Mouse (Mus musculus) layer of hippocampus, adult 9-10 months (tissue): ENCODE data around the gene Magix.
"Not testable (repeated sequence)": the region's sequence is repeated elsewhere in the genome, so short reads cannot be mapped to it uniquely, and the experiment has no call there.

Experiments
- DNase-seq: peaks from one replicate; pipeline ENCODE4 v3.0.0; 2022; ENCODE audit warnings: low spot score

Gene Magix

DNA sequence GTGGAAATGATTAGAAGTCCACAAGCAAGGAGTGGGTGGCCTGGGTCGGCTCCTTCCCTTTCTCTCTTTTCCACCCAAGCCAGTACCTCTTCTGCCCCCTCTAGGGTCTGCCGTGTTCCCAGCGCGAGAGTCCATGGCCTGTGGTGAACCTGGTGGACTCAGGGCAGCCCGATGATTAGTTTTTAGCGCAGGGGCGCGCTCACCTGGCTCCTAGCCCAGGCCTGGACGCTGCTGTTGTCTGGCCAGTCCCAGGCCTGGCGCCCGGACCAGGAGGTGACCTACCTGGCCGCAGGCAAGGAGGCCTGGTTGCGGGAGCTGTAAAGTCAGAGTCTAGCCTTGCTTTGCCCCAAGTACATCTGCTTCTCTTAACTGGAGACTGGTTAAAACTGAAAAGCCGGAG is at the start of gene Magix:
Magix (minus strand) TSS at position 388 of the 400 bp plus-strand sequence.
- no peak for DNase-seq

GRCm38 (mm10) chrX:7728922-7729265 is 47.8 kb upstream of the Magix start:
- no peak for DNase-seq

DNA sequence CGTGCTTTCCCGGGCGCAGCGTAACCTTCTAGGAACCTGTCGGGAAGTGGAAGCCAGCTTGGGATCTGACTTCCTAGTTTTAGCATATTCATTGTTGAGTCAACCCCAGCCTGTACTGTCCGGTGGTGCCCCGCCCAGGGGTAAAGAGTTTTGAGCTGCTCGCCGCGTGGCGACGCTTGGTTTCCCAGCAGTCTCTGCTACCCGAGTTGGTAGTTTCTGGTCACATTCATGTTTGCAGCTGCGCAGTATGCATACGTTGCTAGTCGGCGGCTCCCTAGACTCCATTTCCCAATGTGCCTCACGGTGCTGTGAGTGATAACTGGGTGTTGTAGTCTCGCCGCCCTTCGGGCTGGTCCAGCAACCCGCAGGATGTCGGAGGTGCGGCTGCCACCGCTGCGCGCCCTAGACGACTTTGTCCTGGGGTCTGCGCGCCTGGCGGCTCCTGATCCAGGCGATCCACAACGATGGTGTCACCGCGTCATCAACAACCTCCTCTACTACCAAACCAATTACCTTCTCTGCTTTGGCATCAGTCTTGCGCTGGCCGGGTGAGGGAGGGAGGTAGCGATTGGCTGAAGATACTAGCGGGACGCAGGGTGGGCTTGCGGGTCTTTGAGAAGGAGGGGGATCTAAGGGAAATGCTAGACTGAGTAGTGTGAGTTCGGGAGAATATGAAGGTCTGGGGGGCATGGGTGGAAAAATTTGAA is 47.3 kb upstream of the Magix start, which contains the start of gene Praf2:
Praf2 (plus strand) TSS at position 225 of the 707 bp plus-strand sequence.
- DNase-seq, result peak; percentile 76

GRCm38 (mm10) chrX:7727176-7727575 is 46.1 kb upstream of the Magix start:
- no peak for DNase-seq

- DNase-seq, result no peak
These were observed 44.8 kb upstream of the Magix start for GRCm38 (mm10) chrX:7725841-7726240.

- DNase-seq, result no peak
These were observed 43.1 kb upstream of the Magix start for GRCm38 (mm10) chrX:7724135-7724534.

DNA sequence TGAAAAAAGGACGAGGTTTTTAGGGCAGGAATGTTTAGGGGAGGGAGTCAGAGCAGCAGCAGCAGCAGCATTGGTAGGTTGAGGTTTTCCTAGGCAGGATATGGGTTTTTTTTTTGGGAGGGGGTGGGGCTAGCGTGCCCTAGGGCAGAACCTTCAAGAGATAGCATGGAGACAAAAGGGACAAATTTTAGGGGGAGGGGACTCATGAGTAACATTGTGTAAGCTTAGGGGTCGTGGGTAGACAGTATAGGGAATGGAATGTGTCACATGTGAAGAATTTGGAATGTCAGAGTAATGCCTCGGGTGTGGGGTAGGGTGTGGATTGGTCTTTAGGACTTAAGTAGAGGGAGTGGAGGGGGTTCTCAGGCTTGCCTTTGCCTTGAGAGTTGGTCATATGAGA is 41.6 kb upstream of the Magix start:
- DNase-seq, result no peak

DNA sequence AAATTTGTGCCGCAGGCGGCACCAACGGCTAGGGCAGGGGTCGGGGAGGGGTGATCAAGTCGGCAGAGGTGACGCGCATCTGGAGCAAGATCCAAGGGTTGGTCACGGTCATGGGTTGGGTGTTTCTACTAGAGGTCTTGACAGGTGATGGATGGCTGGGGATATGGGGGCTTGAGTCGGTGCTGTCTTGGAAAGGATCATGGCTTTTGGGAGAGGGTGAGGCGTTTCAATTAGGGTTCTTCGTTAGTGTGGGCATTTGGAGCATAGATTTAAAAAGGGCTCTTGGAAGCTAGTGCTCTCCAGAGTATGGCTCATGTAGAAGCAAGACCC is 41.2 kb upstream of the Magix start:
- DNase-seq, result no peak

DNA sequence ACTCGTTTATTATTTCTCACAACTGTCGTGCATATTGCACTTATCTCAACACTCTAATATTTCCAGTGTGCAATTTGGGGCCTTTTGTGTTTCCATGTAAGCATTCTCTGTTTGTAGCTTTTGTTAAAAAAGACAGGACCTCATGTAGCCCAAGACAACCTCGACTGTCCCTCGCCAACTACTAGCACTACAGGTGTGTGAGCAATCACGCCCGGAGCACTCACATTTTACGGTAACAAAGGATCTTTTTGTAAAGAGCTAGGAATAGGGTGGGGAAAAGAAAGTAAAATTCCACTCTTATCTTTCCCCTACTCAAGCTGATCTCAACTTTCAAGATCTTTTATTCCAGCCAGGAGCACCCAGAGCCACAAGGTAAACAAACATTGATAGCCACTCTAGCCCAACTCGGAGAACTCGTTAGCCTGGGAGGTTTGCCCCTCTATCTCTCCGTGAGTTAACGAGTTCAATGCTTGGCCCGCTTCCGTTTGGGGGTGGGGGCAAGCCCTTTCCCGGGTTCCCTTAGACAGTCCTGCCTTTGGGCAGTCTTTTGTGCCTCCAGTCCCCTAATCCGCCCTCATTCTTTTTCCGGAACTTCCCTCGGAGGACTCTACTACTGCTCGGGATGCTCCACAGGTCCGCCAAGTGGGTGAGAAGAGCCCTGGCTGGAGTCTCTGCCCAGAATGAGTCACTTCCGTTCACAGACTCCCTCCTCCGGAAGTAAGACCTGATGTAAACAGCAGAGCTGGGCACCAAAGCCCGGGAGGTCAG is 40.6 kb upstream of the Magix start, which contains the start of gene Gm45208:
Gm45208 (plus strand) TSS at position 732 of the 768 bp plus-strand sequence.
- DNase-seq, result peak; percentile 50

DNA sequence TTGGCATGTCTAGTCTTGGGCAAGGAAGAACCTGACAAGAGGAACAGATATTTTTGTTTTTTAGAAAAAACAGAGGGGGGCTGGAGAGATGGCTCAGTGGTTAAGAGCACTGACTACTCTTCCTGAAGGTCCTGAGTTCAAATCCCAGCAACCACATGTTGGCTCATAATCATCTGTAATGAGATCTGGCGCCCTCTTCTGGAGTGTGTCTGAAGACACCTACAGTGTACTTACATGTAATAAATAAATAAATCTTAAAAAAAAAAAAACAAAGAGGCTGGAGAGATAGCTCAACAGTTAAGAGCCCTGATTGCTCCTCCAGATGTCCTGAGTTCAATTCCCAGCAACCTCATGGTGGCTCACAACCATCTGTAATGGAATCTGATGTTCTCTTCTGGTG is 35.0 kb upstream of the Magix start:
- not testable (repeated sequence) for DNase-seq

DNA sequence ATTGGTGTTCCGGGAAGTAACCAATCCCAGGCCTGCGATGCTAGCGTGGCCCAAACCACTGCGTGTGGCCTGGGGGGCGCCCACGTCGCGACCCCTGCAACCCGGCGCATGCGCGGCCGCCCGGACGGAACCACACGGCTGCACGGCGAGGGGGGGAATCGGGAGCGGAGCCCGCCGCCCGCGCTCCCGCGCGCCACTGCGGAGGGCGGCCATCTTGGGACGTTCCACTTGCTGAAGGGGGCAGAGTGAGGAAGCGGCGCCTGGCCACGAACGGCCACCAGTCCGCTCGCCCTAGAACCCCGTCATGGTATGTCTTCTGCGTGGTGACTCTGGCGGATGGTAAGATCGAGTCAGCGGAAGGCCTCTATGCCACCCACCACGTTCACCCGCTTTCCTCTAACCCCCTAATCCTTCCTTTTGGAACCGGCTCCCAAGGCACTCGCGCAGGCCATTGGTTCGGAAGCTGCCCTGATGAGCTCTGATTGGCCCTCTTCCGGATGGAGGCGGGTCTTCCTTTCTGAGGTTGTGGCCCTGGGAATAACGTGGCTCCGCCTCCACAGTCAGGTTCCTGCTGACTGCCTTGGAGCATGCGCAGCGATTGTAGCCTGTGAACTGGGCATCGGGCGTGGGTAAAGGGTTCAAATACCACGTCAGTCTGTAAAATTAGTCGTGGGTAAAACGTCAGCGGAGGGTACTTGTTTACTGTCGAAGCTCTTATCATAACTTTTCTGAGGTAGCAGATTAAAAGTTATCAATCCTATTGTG is 33.3 kb upstream of the Magix start, which contains the start of gene Wdr45:
Wdr45 (plus strand) TSS at position 199 of the 765 bp plus-strand sequence.
- peak; percentile 91 for DNase-seq

- not testable (repeated sequence) for DNase-seq
These were observed 32.7 kb upstream of the Magix start for GRCm38 (mm10) chrX:7713764-7714134.

DNA sequence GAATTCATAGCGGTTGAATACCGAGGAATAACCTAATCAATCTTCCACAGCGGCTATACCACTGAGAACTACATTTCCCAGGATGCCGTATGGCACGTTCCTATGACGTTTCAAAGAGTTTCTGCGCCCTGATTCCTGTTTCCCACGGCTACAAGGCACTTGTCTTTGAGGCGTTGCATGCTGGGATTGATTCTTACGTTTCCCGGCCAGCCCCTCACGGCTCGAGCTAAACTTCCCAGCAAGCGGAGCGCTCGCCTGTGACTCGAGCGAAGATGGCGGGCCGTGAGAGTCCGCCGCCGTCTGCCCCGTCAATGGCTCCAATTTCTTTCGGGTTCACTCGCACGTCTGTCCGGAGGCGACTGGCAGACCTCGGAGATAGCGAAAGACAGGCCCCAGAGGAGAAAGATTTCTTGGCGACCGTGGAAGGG is 15.9 kb upstream of the Magix start, which contains the start of gene Gpkow:
Gpkow (plus strand) TSS at position 178 of the 428 bp plus-strand sequence.
- DNase-seq, result peak; percentile 73

GRCm38 (mm10) chrX:7696520-7696919 is 15.5 kb upstream of the Magix start:
- DNase-seq, result no peak

- no peak for DNase-seq
These were observed 11.8 kb upstream of the Magix start for GRCm38 (mm10) chrX:7692862-7693261.

DNA sequence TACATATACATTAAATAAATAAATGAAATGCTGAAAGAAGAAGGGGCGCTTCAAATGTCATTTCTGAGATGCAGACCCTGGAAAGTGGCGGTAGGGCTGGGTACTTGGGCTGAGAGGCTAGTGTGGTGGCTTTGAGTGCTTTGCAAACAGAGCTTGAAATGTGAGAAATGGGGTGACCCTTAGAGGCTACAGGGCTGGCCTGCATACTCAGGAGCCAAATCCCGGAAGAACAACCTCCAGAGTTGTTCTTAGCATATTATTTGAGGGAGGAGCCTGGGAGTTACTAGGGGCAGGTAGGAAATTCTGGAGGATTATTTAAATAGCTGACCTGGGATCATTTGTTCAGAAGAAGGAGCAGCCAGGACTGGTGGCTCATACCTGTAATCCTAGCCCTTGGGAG is 9.4 kb upstream of the Magix start:
- no peak for DNase-seq

DNA sequence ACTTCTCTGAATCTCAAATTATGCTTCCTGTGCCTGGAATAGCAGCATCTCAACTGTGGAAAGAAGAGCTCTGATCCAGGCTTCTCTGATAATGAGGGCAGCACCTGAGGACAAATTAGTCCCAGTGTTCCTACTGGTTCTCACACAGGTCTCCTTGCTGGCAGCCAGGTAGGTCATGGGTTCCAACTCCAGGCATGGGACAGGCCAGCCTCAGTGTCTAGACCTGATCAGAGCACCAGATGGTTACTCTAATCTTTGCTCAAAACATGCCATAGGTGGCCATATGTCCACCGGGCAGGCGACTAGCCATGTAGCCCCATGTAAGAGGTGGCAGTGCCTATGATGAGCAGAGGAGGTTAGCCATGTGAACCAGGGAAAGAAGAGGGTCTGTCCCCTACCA is 7.3 kb upstream of the Magix start:
- no peak for DNase-seq

DNA sequence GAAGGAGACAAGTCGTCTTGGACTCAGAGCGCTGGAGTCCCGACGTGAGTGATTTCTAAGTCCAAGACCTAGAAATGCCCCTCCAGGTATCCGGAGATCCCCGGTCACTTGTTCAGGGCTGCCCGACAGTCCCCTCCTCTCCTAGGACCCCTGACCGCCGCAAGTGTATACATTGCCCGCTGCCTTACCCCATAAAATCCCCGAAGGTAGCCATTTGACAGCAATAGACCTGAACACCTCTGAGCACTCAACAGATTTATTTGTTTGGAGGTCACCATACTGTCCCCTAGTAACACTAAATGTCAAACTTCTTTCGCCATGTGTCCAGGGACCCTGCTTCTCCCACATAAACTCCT is 1.0 kb downstream of the Magix start:
- no peak for DNase-seq

DNA sequence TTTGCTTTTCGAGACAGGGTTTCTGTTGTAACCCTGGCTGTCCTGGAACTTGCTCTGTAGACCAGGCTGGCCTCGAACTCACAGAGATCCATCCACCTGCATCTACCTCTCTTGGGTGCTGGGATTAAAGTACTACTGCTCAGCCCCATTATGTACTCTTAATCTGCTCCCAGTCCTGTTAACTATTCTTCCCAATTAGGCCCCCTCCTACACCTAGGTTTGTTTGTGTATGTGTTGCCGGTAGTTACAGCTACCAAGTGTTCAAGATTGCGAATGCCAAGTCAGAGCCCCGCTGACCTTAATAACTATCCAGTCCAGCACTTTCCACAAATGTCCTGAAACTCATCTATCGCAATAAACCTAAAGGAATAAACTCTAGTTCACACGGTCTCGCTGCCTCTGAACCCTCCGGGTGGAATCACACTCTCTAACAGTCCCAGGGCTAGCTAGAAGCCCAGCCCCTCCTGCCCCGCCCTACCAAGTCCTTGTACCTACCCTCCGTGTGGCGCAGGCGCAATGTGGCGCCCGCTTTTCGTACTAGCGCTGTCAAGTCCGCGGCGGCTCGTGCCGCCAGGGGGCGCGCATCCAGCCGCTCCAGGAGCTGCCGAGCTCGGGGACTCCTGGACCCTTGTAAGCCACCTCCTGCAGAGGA is 1.5 kb downstream of the Magix start:
- DNase-seq, result peak; percentile 52

DNA sequence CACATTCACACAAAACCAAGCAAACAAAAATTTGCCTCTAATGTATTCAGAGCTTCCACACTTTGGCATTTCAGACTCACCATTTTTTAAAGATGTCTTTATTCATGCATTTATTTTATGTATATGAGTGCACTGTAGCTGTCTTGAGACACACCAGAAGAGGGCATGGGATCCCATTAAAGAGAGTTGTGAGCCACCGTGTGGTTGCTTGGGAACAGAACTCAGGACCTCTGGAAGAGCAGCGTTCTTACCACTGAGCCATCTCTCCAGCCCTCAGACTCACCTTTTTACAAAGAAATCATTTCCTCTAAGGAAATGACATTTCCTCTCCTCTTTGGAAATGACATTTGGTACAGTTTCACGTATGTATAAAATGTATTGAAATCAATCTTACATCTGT is 2.1 kb downstream of the Magix start:
- DNase-seq, result no peak

DNA sequence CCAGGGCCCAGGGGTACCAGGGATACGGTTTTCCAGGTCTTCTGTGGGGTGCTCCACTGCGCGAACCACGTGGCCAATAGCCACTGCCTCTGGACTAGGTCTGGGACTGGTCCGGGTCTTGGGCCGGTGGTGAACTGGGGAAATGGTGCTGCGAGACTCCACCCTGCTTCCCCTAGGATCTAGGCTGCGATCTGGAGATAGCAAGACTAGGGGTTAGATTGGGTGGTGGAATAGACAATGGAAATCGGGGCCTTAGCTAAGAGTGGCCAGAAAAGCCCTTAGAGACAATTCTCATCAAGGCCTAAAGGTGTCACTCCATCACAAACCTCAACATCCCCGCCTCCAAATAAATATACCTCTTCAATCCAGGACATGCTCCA is 6.1 kb downstream of the Magix start:
- no peak for DNase-seq

DNA sequence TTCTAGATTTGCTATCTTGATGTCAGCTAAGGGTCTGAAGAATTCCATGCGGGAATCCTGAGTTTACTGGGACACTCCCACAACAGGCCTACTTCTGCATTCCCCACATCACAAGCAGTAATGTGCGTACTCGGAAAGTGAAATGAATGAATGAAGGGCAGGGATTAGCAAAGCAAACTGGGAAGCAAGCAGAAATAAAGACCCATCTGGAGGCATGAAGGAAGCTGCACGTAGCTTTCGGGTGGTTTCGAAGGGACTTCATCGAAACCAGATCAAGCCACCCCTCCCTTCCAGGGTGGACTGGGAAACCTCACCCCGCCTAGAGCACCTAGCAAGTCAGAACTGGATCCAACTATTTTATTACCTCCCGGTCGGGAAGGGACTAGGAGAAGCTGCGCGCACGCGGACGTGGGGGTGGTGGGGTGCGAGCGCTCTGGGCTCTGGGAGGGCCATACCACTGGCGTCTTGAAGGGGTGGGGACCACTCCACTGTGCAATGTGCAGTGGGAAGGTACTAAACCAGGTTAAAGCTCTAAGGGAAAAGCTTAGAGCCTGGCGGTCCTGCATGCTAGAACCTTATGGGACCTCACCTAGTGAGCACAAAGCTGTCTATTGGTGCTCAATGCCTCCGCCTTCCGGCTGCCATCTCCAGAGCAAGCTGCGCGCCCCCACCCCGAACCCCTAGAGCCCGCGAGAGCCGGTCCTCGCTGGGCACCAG is 6.6 kb downstream of the Magix start:
- DNase-seq, result no peak
